ENCODE assay signal across 13 mouse cellular contexts in genomic region chr1:183212757-183213211, GRCm38 (mm10). TPM values are rescaled to one million over a fixed set of nuclear protein-coding genes. Genes with fewer than 3 reads are reported as not detected.
DNase-seq lines count a peak whose midpoint lies in the region; ATAC-seq and TF ChIP-seq lines count a peak whose summit lies in the region.
"Had no signal": no experiment of that assay in that cellular context is flagged by ENCODE, and none has a peak within 500 bp of the region (broad histone marks: within the 10 kb centered on the region; RNA-seq: fewer than 3 reads in every experiment).

No protein-coding gene starts in this region.

- no peak for TF ChIP-seq POLR2A in cerebellum, adult 2 months (IDR thresholded peaks at IDR 0.05; ENCODE audit: borderline replicate concordance, insufficient read depth, low read length)

- WGBS in cerebellum, adult 2 months, result 58% methylated on average over 6 of the region's 6 CpGs
- WGBS in kidney, embryonic 15.5 days, result 71% methylated on average over 6 of the region's 6 CpGs

- no peak overlapping the region for H3K4me2 ChIP-seq in kidney, embryonic 15.5 days
- H3K4me2 ChIP-seq: hindbrain, embryonic 14.5 days; midbrain, embryonic 12.5 days; stomach, embryonic 15.5 days had no signal

- no peak overlapping the region for H3K9ac ChIP-seq in kidney, embryonic 15.5 days
- H3K9ac ChIP-seq: hindbrain, embryonic 14.5 days; midbrain, embryonic 12.5 days; stomach, embryonic 15.5 days had no signal

- peak; percentile 69 to 76 for DNase-seq in cerebellum, postnatal 10 days
- DNase-seq in cerebellum, adult 2 months, result no peak
- peak; percentile 58 for DNase-seq in left cerebral cortex, postnatal 4 days
- DNase-seq in left cerebral cortex, postnatal 14 days (ENCODE audit: low spot score in 2 of 2), result no peak
- peak; percentile 67 for DNase-seq in adrenal gland, adult 8-10 months
- DNase-seq in layer of hippocampus, postnatal 36 days, result peak; percentile 11 to 27
- DNase-seq in thymus, postnatal 4 days, result no peak
- DNase-seq: gastrocnemius, postnatal 25 days had no signal

- ATAC-seq in kidney, embryonic 15.5 days (replicated peaks; ENCODE audit: low FRiP score), result no peak
- ATAC-seq: Patski had no signal

- intact Hi-C loops in left cerebral cortex, postnatal 4 days (cut with DNase I), result no loop called here
- intact Hi-C loops in left cerebral cortex, postnatal 14 days (cut with DNase I), result no loop called here

- no peaks in the 10 kb centered on the region for H3K9me3 ChIP-seq in kidney, embryonic 15.5 days (replicated peaks)
- H3K9me3 ChIP-seq: midbrain, embryonic 12.5 days; stomach, embryonic 15.5 days had no signal

- no peaks in the 10 kb centered on the region; the same call in 1 of the 2 replicates for H3K27me3 ChIP-seq in cerebellum, adult 2 months (ENCODE audit: control insufficient read depth, insufficient read depth, low read length)
- H3K27me3 ChIP-seq in kidney, embryonic 15.5 days, result no peaks in the 10 kb centered on the region
- H3K27me3 ChIP-seq: midbrain, embryonic 12.5 days; Patski; stomach, embryonic 15.5 days had no signal

- no peak for TF ChIP-seq CTCF in cerebellum, adult 2 months (IDR thresholded peaks at IDR 0.05; ENCODE audit: borderline replicate concordance, insufficient read depth, low read depth, low read length)

- H3K4me3 ChIP-seq in cerebellum, adult 2 months (replicated peaks; ENCODE audit: insufficient read depth, low read depth, low read length), result no peak overlapping the region
- H3K4me3 ChIP-seq in kidney, embryonic 15.5 days (replicated peaks), result no peak overlapping the region
- H3K4me3 ChIP-seq: midbrain, embryonic 12.5 days; stomach, embryonic 15.5 days had no signal

- H3K4me1 ChIP-seq in cerebellum, adult 2 months (ENCODE audit: control insufficient read depth, insufficient read depth, low read length), result 0 out of 2 replicates have a peak, but pooled peaks cover 2% of the 10 kb centered on the region
- H3K4me1 ChIP-seq in kidney, embryonic 15.5 days, result peaks cover 14% of the 10 kb centered on the region
- H3K4me1 ChIP-seq: stomach, embryonic 15.5 days had no signal

- H3K36me3 ChIP-seq in kidney, embryonic 15.5 days, result no peaks in the 10 kb centered on the region
- H3K36me3 ChIP-seq: midbrain, embryonic 12.5 days; stomach, embryonic 15.5 days had no signal

- no peak overlapping the region for H3K27ac ChIP-seq in cerebellum, adult 2 months (ENCODE audit: insufficient read depth, low read length)
- no peak overlapping the region for H3K27ac ChIP-seq in kidney, embryonic 15.5 days
- H3K27ac ChIP-seq: hindbrain, embryonic 14.5 days; midbrain, embryonic 12.5 days; stomach, embryonic 15.5 days had no signal

RNA-seq across cellular contexts. Expression of gene Disp1, which starts 8.5 kb away (rescaled TPM):
- 3.8 and 5.2 TPM in 2 replicates for polyA plus RNA-seq in cerebellum, adult 2 months (2012; rRNA removed)
- total RNA-seq in left cerebral cortex, postnatal 4 days (2021), result 1 to 10 TPM; 7.0 to 9.2 TPM
- total RNA-seq in left cerebral cortex, postnatal 14 days (2021), result 1 to 10 TPM; 5.1 to 5.9 TPM
- total RNA-seq in adrenal gland, adult 8-10 months (2022), result 10 to 100 TPM; 14.9 to 20.2 (median 18.8) TPM
- 1 to 10 TPM; 3.5 to 3.6 TPM for total RNA-seq in layer of hippocampus, postnatal 36 days (2021)
- polyA plus RNA-seq in kidney, embryonic 15.5 days (2015; fragmentation: Nextera tagmentation; extraction: Ambion mirVana), result 14.0 and 15.3 TPM in 2 replicates

Comparison
In these comparisons a context has a peak if more than half of its experiments do, and no peak if none do; other contexts are left out.
1. DNase-seq: peak in cerebellum, postnatal 10 days (2 of 2), left cerebral cortex, postnatal 4 days (single experiment), adrenal gland, adult 8-10 months (single experiment) and layer of hippocampus, postnatal 36 days (2 of 2); none in cerebellum, adult 2 months (0 of 2), left cerebral cortex, postnatal 14 days (0 of 2) and thymus, postnatal 4 days (single experiment).